Mouse (Mus musculus) lung, postnatal 14 days (tissue): ENCODE measurements around the gene Crtac1.
A peak's percentile ranks its signal among the peaks of the same experiment; 100 is the strongest.

ENCODE experiments used
- DNase-seq: peaks from one replicate; pipeline ENCODE4 v3.0.0; 2021

Crtac1 gene

GRCm38 (mm10) chr19:42272003-42272963, 159.3 kb downstream of the Crtac1 start:
- peak; percentile 80 for DNase-seq

GRCm38 (mm10) chr19:42271182-42271581, 160.4 kb downstream of the Crtac1 start:
- DNase-seq, result no peak

DNA sequence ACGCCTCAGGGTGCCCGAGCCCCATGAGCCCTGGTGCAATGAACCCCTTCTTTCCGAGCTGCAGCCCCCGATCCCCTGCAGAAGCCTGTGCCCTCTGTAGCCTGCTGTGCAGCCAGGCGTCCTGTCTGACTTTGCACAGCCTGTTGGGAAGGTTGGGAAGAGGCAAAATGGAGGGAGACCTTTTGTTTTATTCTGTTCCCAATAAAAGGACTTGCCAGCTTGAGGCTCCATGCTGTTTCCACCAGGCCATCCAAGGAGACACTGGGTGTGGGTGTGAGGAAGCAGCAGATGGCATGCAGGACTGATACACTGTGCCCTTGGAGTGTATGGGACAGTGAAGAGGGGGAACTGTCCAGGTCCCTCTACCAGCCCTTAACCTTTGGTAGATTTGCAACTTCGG, 161.5 kb downstream of the Crtac1 start:
- DNase-seq, result no peak

DNA sequence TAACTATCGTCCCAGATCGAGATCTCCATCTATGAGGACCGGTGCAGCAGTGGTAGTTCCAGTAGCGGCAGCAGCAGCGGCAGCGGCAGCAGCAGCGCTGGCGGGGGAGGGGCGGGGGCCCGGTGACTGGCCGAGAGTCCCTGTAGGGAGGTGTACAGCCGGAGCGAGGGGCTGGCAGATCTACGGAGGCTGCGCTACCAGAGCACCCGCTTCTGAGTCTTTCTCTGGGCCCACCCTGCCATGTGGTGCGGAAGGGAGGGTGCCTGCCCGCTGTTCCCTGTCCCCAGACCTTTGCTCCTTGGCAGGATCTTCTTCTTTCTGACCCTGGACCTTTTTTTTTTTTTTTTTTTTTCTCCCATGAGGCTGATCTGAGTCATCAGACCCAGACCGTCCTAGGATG, 163.2 kb downstream of the Crtac1 start:
- DNase-seq, result no peak

DNA sequence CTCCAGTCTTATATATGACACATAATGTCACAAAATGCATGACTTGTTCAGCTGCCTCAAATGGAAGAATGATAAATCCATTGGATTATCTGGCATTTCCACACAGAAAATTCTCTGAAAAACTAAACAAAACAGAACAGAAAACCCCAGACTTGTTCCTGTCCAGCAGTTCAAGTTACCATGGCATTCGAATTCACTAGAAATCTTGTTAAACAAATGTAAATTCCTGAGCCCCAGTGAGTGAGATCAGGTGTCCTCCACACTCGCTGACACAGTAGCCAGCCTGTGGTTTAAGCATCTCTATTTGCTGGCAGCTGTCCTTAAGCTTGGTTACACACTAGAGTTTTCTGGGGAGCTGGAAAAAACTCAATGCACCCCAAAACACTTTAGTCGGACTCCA, 168.1 kb downstream of the Crtac1 start:
- no peak for DNase-seq

- no peak for DNase-seq
Observed at GRCm38 (mm10) chr19:42260486-42260885, 171.1 kb downstream of the Crtac1 start.

DNA sequence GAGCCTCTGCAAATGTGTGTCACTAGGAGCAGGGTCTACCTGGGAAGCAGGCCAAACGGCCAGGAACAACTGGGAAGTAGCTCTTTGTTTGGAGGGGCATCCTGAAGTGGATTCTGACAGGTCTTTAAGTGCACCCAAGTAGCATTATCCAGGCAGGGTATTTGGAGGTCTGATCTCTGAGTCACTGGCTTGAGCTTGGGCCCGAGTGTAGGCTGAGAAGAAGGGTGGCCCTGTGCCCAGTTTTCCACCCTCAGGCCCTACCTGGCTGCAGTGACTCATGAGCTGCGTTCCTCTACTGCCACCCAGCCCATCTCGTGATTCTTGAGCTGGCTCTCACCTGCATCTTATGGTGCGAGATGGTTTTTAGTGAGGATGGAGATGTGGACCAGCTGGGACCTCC, 173.0 kb downstream of the Crtac1 start:
- no peak for DNase-seq

- DNase-seq, result no peak
Observed at GRCm38 (mm10) chr19:42258031-42258430, 173.6 kb downstream of the Crtac1 start.

GRCm38 (mm10) chr19:42257241-42257635, 174.3 kb downstream of the Crtac1 start:
- DNase-seq, result no peak

DNA sequence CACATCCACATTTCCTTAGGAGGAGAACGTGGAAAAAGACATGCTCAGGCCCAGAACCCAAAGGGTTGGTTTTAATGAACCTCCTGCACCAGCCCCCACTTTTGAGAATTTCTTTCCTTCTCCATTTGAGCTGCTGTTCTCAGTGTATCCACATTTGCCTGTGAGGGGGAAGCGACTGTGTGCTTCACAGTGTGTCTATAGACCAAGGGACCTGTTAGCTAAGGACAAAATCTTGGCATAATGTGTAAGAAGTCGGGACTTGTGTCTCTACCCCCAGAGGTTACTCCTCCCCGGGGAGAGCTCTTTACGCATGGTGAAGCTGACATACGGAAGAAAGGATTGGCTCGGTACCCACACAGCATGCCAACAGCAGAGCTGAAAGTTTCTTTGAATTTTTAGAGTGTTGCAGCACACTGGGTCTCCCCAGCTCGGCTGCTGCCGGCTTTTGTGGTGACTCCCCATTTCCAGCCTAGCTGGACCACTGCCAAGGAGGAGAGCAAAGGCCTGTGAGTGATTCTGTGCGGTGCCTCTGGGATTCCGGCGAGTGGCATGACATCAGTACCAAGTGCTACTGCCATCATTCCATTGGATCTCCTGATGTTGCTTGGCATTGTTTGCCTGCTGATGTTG, 174.9 kb downstream of the Crtac1 start:
- DNase-seq, result no peak

DNA sequence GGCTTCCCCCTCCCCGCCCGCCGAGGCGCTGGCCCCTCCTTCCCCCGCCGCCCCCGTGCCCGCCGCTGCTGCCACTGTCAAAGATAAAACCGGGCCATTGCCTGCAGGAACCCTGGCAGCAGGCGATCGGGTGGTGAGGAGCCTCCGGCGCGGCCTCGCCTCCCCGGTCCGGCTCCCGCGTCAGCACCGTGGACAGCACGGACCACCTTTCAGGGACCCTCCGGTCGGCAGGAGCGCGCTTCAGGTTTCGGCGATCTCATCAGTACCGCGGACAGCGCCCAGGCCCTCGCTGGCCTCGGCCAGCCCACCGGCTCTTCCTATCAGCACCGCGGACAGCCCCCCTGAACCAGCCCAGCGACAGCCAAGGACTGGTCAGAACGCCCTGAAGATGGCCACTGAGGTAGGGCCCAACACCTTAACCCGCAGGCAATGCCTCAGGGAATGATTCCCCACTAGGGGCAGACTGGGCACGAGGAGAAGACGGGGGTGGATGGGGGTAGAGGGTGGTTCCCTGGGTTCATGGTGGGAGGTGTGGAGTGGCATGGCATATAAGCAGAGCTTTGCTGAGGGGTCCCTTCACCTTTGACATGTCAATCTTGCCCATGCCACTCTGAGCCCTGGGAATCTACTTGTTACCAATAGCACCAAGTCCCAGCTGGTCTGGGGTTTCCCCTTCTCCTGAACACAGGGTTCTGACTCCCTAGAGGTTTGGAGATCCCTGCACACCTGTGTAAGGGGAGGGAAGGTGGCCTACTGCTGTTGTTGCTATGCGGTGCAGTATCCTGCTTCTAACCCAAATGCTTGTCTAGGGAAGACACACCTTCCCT, 175.6 kb downstream of the Crtac1 start:
- peak; percentile 82 for DNase-seq

DNA sequence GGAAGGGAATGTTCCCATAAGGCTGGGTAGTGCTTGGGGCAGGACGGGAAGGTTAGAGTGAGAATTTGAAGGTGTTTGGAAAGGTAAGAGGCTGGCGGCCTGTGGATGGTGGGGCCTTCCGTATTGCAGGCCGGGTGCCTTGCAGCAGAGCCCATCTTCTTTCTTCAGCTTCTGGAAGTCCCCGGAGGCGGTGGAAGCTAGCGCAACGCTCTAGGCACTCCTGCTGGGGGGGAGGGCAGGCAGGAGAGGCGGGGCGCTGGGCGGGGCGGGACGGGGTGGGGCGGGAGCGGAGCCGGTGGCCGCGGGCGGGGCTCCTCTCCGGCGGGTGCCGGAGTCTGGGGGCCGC, 176.2 kb downstream of the Crtac1 start:
- DNase-seq, result no peak

GRCm38 (mm10) chr19:42249976-42250914, 181.3 kb downstream of the Crtac1 start:
- no peak for DNase-seq

DNA sequence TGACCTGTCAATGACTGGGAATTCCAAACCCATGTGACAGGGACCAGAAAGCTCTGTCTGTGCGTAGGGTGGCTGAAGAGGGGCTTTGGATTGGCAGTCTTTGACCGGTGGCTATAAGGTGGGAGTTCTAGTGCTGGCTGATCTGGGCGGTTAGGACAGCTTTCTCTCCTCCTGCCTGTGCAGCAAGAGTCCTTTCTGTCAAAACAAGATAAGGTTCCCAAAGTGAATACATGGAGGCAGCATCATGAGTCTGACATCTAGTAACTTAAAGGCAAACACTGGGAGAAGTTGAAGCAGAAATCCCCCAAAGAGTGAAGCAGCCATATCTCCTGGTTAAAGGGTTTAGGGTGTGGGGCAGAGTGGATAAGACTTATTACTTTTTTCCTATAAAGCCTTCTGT, 184.1 kb downstream of the Crtac1 start, which contains the start of gene Golga7b:
Gene Golga7b, plus strand, starts transcription at position 56 of the 400 bp plus-strand sequence.
- DNase-seq, result no peak

DNA sequence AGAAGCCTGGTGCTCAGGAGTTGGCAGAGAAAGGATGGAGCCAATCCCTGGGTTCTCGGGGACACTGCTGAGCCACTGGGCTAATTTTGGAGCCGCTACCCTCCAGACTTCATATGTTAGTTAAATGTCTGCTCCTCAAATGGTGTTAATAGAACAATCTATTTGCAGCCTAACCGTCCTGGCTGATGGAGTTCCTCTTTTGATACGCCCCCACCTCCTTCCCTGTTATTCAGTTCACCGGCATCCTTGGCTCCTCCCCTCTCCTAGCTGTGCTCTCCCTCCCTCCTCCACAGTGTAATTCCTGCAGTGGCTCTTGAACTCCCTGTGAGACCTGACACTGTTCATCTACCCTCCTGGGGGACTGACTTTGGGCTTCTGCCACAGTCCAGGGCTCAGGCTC, 185.0 kb downstream of the Crtac1 start:
- no peak for DNase-seq

GRCm38 (mm10) chr19:42243401-42243800, 188.2 kb downstream of the Crtac1 start:
- DNase-seq, result no peak

DNA sequence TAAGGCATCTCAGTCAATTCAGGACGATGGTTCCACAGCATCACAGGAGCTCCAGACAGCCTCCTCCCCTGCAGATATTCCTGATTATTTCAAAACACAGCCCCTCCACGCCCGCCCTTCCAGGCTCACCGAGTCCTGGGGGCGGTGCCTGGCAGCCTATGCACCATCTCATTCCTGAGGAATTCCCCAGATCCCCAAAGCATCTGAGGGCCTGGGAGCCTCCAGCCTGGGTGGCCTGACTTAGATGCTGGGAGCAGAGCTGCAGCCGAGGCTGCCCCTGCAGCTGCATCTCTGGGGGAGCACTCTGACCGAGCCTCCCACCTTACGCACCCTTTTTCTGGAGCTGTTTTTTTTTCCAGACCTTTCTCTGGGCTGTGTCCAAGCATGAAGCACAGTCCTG, 190.7 kb downstream of the Crtac1 start:
- DNase-seq, result no peak

- no peak for DNase-seq
Observed at GRCm38 (mm10) chr19:42238341-42238715, 193.3 kb downstream of the Crtac1 start.

DNA sequence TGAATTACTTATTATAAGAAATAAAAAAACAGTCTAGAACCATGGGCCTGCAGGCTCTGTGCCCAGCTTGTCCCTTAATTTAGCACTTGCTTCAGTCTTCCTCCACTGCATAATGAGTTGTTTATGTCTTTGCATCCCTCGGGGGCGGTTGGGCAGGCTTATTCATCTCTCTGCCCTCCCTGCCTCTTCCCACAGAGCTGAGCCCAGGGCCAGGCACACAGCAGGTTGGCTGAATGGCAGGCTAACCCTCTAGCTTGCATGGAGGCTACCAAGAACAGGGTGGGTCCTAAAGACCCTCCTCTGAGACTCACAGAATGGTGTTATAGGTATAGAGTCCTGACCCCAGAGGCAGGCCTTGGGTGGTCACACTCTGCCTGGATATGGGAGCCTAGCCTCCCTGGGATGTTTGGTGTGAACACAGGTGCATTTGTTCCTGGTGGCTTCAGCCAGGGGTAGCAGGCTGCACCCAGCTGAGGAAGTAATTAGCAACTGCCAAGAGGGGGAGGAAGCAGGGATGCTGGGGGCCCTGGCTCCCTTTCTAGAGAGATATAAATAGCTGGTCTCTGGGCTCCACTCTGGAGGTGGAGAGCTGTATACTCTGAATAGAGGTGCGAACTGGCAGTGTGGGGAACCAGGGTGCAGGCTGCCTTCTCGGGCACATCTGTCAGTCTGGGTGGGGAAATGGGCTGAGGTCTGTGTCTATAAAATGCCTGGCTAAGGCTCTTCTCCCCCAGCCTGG, 193.8 kb downstream of the Crtac1 start:
- no peak for DNase-seq
